Mouse (Mus musculus): Measurements from ENCODE around the gene Fam163a. TPM values are rescaled to one million over a fixed set of nuclear protein-coding genes. Genes with fewer than 3 reads are reported as not detected.
"Not testable (repeated sequence)": the region's sequence is repeated elsewhere in the genome, so short reads cannot be mapped to it uniquely, and the experiment has no call there.

Gene Fam163a
- polyA plus RNA-seq, 1 experiment from 2014 or later = 1.8 TPM

GRCm38 (mm10) chr1:156041451-156042241 lies 163.2 kb downstream of the Fam163a start:
- Histone ChIP-seq H3K4me3 (peak overlapping the region; percentile 68), H3K4me1 (replicated peaks) (peaks cover 36% of the 10 kb centered on the region), H3K27ac (0 out of 2 replicates have a peak overlapping the region, but pooled peaks have one; percentile 16), H3K4me2 (peak overlapping the region; percentile 68), H3K27me3 (no peaks in the 10 kb centered on the region), H3K9me3 (replicated peaks) (no peaks in the 10 kb centered on the region), H3K36me3 (peaks cover 11% of the 10 kb centered on the region; the same call in 1 of the 2 replicates), H3K9ac (peak overlapping the region; percentile 41)
- 24% methylated on average over 7 of the region's 7 CpGs for WGBS
- ATAC-seq (replicated peaks; ENCODE audit: insufficient number of reproducible peaks, insufficient read depth, low FRiP score, low read depth) = no peak

- H3K4me2 ChIP-seq = peak overlapping the region; percentile 68
- H3K36me3 ChIP-seq = peaks cover 11% of the 10 kb centered on the region; the same call in 1 of the 2 replicates
- peak overlapping the region; percentile 68 for H3K4me3 ChIP-seq
- H3K4me1 ChIP-seq (replicated peaks) = peaks cover 33% of the 10 kb centered on the region
- under 1% methylated on average over 22 of the region's 22 CpGs for WGBS
- no peaks in the 10 kb centered on the region for H3K27me3 ChIP-seq
- ATAC-seq (replicated peaks; ENCODE audit: insufficient number of reproducible peaks, insufficient read depth, low FRiP score, low read depth) = peak; percentile 79
- peak overlapping the region; percentile 72 for H3K27ac ChIP-seq
- no peaks in the 10 kb centered on the region for H3K9me3 ChIP-seq (replicated peaks)
- peak overlapping the region; percentile 70 for H3K9ac ChIP-seq
Measured at GRCm38 (mm10) chr1:156040731-156041401, 164.0 kb downstream of the Fam163a start.

- Histone ChIP-seq H3K4me1 (replicated peaks) (peaks cover 33% of the 10 kb centered on the region), H3K36me3 (peaks cover 11% of the 10 kb centered on the region; the same call in 1 of the 2 replicates), H3K27ac (peak overlapping the region; percentile 72; the same call in 1 of the 2 replicates)
- H3K4me2 ChIP-seq; H3K27me3 ChIP-seq; ATAC-seq (replicated peaks; ENCODE audit: insufficient number of reproducible peaks, insufficient read depth, low FRiP score, low read depth); H3K9ac ChIP-seq; H3K9me3 ChIP-seq (replicated peaks); H3K4me3 ChIP-seq: not testable (repeated sequence)
- WGBS = 70% methylated on average over 7 of the region's 7 CpGs
Measured at GRCm38 (mm10) chr1:156039989-156040388, 164.8 kb downstream of the Fam163a start.

GRCm38 (mm10) chr1:156037144-156037583 lies 167.7 kb downstream of the Fam163a start:
- H3K27ac ChIP-seq = peak overlapping the region; percentile 99
- WGBS = 41% methylated on average over 5 of the region's 5 CpGs
- no peak for ATAC-seq (replicated peaks; ENCODE audit: insufficient number of reproducible peaks, insufficient read depth, low FRiP score, low read depth)

GRCm38 (mm10) chr1:156035930-156036737 lies 168.7 kb downstream of the Fam163a start, which contains the start of gene Tor1aip1:
TSS of gene Tor1aip1 (minus strand) at chr1:156036480.
- Histone ChIP-seq H3K36me3 (peaks cover 25% of the 10 kb centered on the region), H3K4me3 (peak within 1 kb of the TSS; percentile 87), H3K4me1 (replicated peaks) (peaks cover 16% of the 10 kb centered on the region), H3K27ac (peak within 1 kb of the TSS; percentile 99), H3K4me2 (peak within 1 kb of the TSS; percentile 72), H3K9me3 (replicated peaks) (no peaks in the 10 kb centered on the region), H3K27me3 (no peaks in the 10 kb centered on the region), H3K9ac (peak within 1 kb of the TSS; percentile 97)
- peak; percentile 95 for ATAC-seq (replicated peaks; ENCODE audit: insufficient number of reproducible peaks, insufficient read depth, low FRiP score, low read depth)
- under 1% methylated on average over 59 of the region's 59 CpGs for WGBS

More at GRCm38 (mm10) chr1:156037144-156037583, 167.7 kb downstream of the Fam163a start:
- H3K27me3 ChIP-seq = no peaks in the 10 kb centered on the region
- peak overlapping the region; percentile 72 for H3K4me2 ChIP-seq
- peaks cover 18% of the 10 kb centered on the region for H3K36me3 ChIP-seq
- H3K9me3 ChIP-seq (replicated peaks) = no peaks in the 10 kb centered on the region
- H3K4me3 ChIP-seq = peak overlapping the region; percentile 26
- peaks cover 24% of the 10 kb centered on the region for H3K4me1 ChIP-seq (replicated peaks)
- H3K9ac ChIP-seq = peak overlapping the region; percentile 40

- peak; percentile 77 for ATAC-seq (replicated peaks; ENCODE audit: insufficient number of reproducible peaks, insufficient read depth, low FRiP score, low read depth)
- H3K4me3 ChIP-seq = peak within 1 kb of the TSS; percentile 87
- peaks cover 15% of the 10 kb centered on the region for H3K4me1 ChIP-seq (replicated peaks)
- H3K36me3 ChIP-seq = peaks cover 32% of the 10 kb centered on the region
- peak within 1 kb of the TSS; percentile 72 for H3K4me2 ChIP-seq
- peak within 1 kb of the TSS; percentile 97 for H3K9ac ChIP-seq
- H3K9me3 ChIP-seq (replicated peaks) = no peaks in the 10 kb centered on the region
- WGBS = under 1% methylated on average over 58 of the region's 59 CpGs
- no peaks in the 10 kb centered on the region for H3K27me3 ChIP-seq
- H3K27ac ChIP-seq = peak within 1 kb of the TSS; percentile 99
Measured at GRCm38 (mm10) chr1:156035269-156035929, 169.4 kb downstream of the Fam163a start, which contains the start of gene Tor1aip2. TSS of gene Tor1aip2 (plus strand) at chr1:156035403.

GRCm38 (mm10) chr1:156034661-156035060 lies 170.2 kb downstream of the Fam163a start:
- Histone ChIP-seq H3K4me3 (peak overlapping the region; percentile 87), H3K9me3 (replicated peaks) (no peaks in the 10 kb centered on the region), H3K9ac (peak overlapping the region; percentile 97), H3K4me1 (replicated peaks) (peaks cover 12% of the 10 kb centered on the region), H3K36me3 (peaks cover 35% of the 10 kb centered on the region), H3K27me3 (no peaks in the 10 kb centered on the region), H3K27ac (peak overlapping the region; percentile 99), H3K4me2 (peak overlapping the region; percentile 72)
- 23% methylated on average over 1 of the region's 1 CpGs for WGBS
- no peak for ATAC-seq (replicated peaks; ENCODE audit: insufficient number of reproducible peaks, insufficient read depth, low FRiP score, low read depth)

- ATAC-seq (replicated peaks; ENCODE audit: insufficient number of reproducible peaks, insufficient read depth, low FRiP score, low read depth) = no peak
- no peak overlapping the region for H3K27ac ChIP-seq
- H3K9me3 ChIP-seq (replicated peaks) = no peaks in the 10 kb centered on the region
- no peaks in the 10 kb centered on the region for H3K27me3 ChIP-seq
- no peak overlapping the region for H3K9ac ChIP-seq
- H3K36me3 ChIP-seq = peaks cover 42% of the 10 kb centered on the region
- H3K4me3 ChIP-seq = no peak overlapping the region
- 93% methylated on average over 7 of the region's 7 CpGs for WGBS
- H3K4me2 ChIP-seq = no peak overlapping the region; the same call in 1 of the 2 replicates
- H3K4me1 ChIP-seq (replicated peaks) = peaks cover 12% of the 10 kb centered on the region
Measured at GRCm38 (mm10) chr1:156033921-156034320, 170.9 kb downstream of the Fam163a start.

- Histone ChIP-seq H3K27me3 (no peaks in the 10 kb centered on the region), H3K36me3 (peaks cover 58% of the 10 kb centered on the region), H3K9ac (no peak overlapping the region), H3K4me2 (no peak overlapping the region), H3K27ac (no peak overlapping the region), H3K4me1 (replicated peaks) (no peaks in the 10 kb centered on the region), H3K9me3 (replicated peaks) (no peaks in the 10 kb centered on the region), H3K4me3 (no peak overlapping the region)
- ATAC-seq (replicated peaks; ENCODE audit: insufficient number of reproducible peaks, insufficient read depth, low FRiP score, low read depth) = no peak
- 86% methylated on average over 4 of the region's 4 CpGs for WGBS
Measured at GRCm38 (mm10) chr1:156028340-156028975, 176.4 kb downstream of the Fam163a start.

- no peak overlapping the region for H3K9ac ChIP-seq
- no peak overlapping the region for H3K4me3 ChIP-seq
- H3K4me2 ChIP-seq = no peak overlapping the region
- no peak overlapping the region for H3K27ac ChIP-seq
- H3K27me3 ChIP-seq = no peaks in the 10 kb centered on the region
- H3K9me3 ChIP-seq (replicated peaks) = no peaks in the 10 kb centered on the region
- peaks cover 52% of the 10 kb centered on the region for H3K36me3 ChIP-seq
- H3K4me1 ChIP-seq (replicated peaks) = no peaks in the 10 kb centered on the region
- 93% methylated on average over 3 of the region's 3 CpGs for WGBS
- ATAC-seq (replicated peaks; ENCODE audit: insufficient number of reproducible peaks, insufficient read depth, low FRiP score, low read depth) = no peak
Measured at GRCm38 (mm10) chr1:156027849-156028248, 177.0 kb downstream of the Fam163a start.
